ENCODE assay signal across 11 mouse cellular contexts in genomic region chr12:112927265-112927664, GRCm38 (mm10). TPM values are rescaled to one million over a fixed set of nuclear protein-coding genes. Genes with fewer than 3 reads are reported as not detected.
A peak's percentile ranks its signal among the peaks of the same experiment; 100 is the strongest.
DNase-seq lines count a peak whose midpoint lies in the region; ATAC-seq and TF ChIP-seq lines count a peak whose summit lies in the region.
"Had no signal": no experiment of that assay in that cellular context is flagged by ENCODE, and none has a peak within 500 bp of the region (broad histone marks: within the 10 kb centered on the region; RNA-seq: fewer than 3 reads in every experiment).

No protein-coding gene starts in this region.

- no peak for DNase-seq in gastrocnemius, adult 2 months
- no peak for DNase-seq in gastrocnemius, postnatal 25 days
- DNase-seq in midbrain, embryonic 11.5 days (ENCODE audit: low spot score, missing footprints) = peak; percentile 86
- peak; percentile 53 for DNase-seq in urinary bladder, adult 2 months (ENCODE audit: low spot score)
- no peak for DNase-seq in ovary, adult 18-20 months (ENCODE audit: low spot score)
- DNase-seq: gastrocnemius, postnatal 36 days; kidney, adult 9 months; liver, embryonic 13.5 days had no signal

- no peaks in the 10 kb centered on the region for H3K9me3 ChIP-seq in megakaryocyte, embryonic 14.5 days
- no peaks in the 10 kb centered on the region for H3K9me3 ChIP-seq in midbrain, embryonic 11.5 days (ENCODE audit: control insufficient read depth, low read length)
- H3K9me3 ChIP-seq: liver, embryonic 13.5 days had no signal

- TF ChIP-seq CTCF in gastrocnemius, adult 2 months (IDR thresholded peaks at IDR 0.05) = no peak

- peaks cover 82% of the 10 kb centered on the region for H3K27me3 ChIP-seq in megakaryocyte, embryonic 14.5 days (replicated peaks)
- peaks cover 43% of the 10 kb centered on the region for H3K27me3 ChIP-seq in midbrain, embryonic 11.5 days (ENCODE audit: control insufficient read depth, insufficient read depth, low read length)

- peak overlapping the region; percentile 35; the same call in 1 of the 2 replicates for H3K27ac ChIP-seq in gastrocnemius, adult 2 months
- no peak overlapping the region for H3K27ac ChIP-seq in midbrain, embryonic 11.5 days (ENCODE audit: low read depth, low read length)
- H3K27ac ChIP-seq: liver, embryonic 13.5 days had no signal

- H3K9ac ChIP-seq in midbrain, embryonic 11.5 days (ENCODE audit: low read length) = no peak overlapping the region
- H3K9ac ChIP-seq: liver, embryonic 13.5 days had no signal

- peak overlapping the region; percentile 84 for H3K4me3 ChIP-seq in gastrocnemius, adult 2 months
- H3K4me3 ChIP-seq in megakaryocyte, embryonic 14.5 days (replicated peaks) = peak overlapping the region; percentile 23
- no peak overlapping the region for H3K4me3 ChIP-seq in midbrain, embryonic 11.5 days (ENCODE audit: low read depth, low read length)
- H3K4me3 ChIP-seq: liver, embryonic 13.5 days had no signal

- peaks cover 6% of the 10 kb centered on the region for H3K36me3 ChIP-seq in megakaryocyte, embryonic 14.5 days (replicated peaks; ENCODE audit: low read length)
- H3K36me3 ChIP-seq in midbrain, embryonic 11.5 days (ENCODE audit: control insufficient read depth, insufficient read depth, low read length) = no peaks in the 10 kb centered on the region
- H3K36me3 ChIP-seq: liver, embryonic 13.5 days had no signal

- WGBS in midbrain, embryonic 11.5 days = 72% methylated on average over 14 of the region's 14 CpGs

- intact Hi-C loops in gastrocnemius, adult 2 months (cut with DNase I) = no loop called here

- H3K4me2 ChIP-seq in midbrain, embryonic 11.5 days = no peak overlapping the region
- H3K4me2 ChIP-seq: liver, embryonic 13.5 days had no signal

- no peak for ATAC-seq in megakaryocyte, adult 5-6 weeks (ENCODE audit: poor library complexity, severe bottlenecking)
- ATAC-seq in midbrain, embryonic 11.5 days (ENCODE audit: low FRiP score) = no peak
- no peak for ATAC-seq in inflammation-experienced regulatory T-cells, adult 6 months

- H3K4me1 ChIP-seq in megakaryocyte, embryonic 14.5 days = peaks cover 80% of the 10 kb centered on the region
- H3K4me1 ChIP-seq in midbrain, embryonic 11.5 days (ENCODE audit: control insufficient read depth, insufficient read depth, low read length) = peaks cover 19% of the 10 kb centered on the region

RNA-seq across cellular contexts. Expression of gene Jag2, which starts 2.3 kb away (rescaled TPM):
- 10 to 100 TPM; 20.3 to 30.2 TPM for total RNA-seq in gastrocnemius, adult 2 months (2021)
- 10 to 100 TPM; 20.4 to 21.8 TPM for total RNA-seq in gastrocnemius, postnatal 25 days (2021)
- 4.8 and 14.7 TPM in 2 replicates for polyA plus RNA-seq in megakaryocyte, embryonic 14.5 days (2012; ENCODE audit: insufficient read depth, low replicate concordance)
- 0.36 and 1.3 TPM in 2 replicates for total RNA-seq in megakaryocyte, adult 5-6 weeks (2015)
- total RNA-seq in megakaryocyte, adult 5-6 weeks (2017) = not detected in 2 replicates
- polyA plus RNA-seq in midbrain, embryonic 11.5 days (2014; fragmentation: Nextera tagmentation; extraction: Ambion mirVana) = 3.0 and 3.2 TPM in 2 replicates
- polyA plus RNA-seq in urinary bladder, adult 2 months (2012; rRNA removed) = 42.7 and 62.7 TPM in 2 replicates
- under 1 TPM; 0.39 to 0.59 (median 0.50) TPM for polyA plus RNA-seq in inflammation-experienced regulatory T-cells, adult 6 months (2017; shearing (Covaris generic))

RNA-seq across cellular contexts. Expression of gene Nudt14, which starts 14.7 kb away (rescaled TPM):
- total RNA-seq in gastrocnemius, adult 2 months (2021) = 1 to 10 TPM; 5.4 to 7.9 TPM
- 1 to 10 TPM; 8.7 to 9.1 TPM for total RNA-seq in gastrocnemius, postnatal 25 days (2021)
- 14.1 and 42.5 TPM in 2 replicates for polyA plus RNA-seq in megakaryocyte, embryonic 14.5 days (2012; ENCODE audit: insufficient read depth, low replicate concordance)
- total RNA-seq in megakaryocyte, adult 5-6 weeks (2015) = 9.7 and 10.5 TPM in 2 replicates
- total RNA-seq in megakaryocyte, adult 5-6 weeks (2017) = 11.4 and 11.9 TPM in 2 replicates
- polyA plus RNA-seq in midbrain, embryonic 11.5 days (2014; fragmentation: Nextera tagmentation; extraction: Ambion mirVana) = 54.0 and 61.7 TPM in 2 replicates
- 42.4 and 54.6 TPM in 2 replicates for polyA plus RNA-seq in urinary bladder, adult 2 months (2012; rRNA removed)
- polyA plus RNA-seq in inflammation-experienced regulatory T-cells, adult 6 months (2017; shearing (Covaris generic)) = 10 to 100 TPM; 33.0 to 42.6 (median 40.7) TPM

RNA-seq across cellular contexts. Expression of gene Btbd6, which starts 49.0 kb away (rescaled TPM):
- 10 to 100 TPM; 13.3 to 20.6 TPM for total RNA-seq in gastrocnemius, adult 2 months (2021)
- 10 to 100 TPM; 12.6 to 13.1 TPM for total RNA-seq in gastrocnemius, postnatal 25 days (2021)
- 25.3 and 64.2 TPM in 2 replicates for polyA plus RNA-seq in megakaryocyte, embryonic 14.5 days (2012; ENCODE audit: insufficient read depth, low replicate concordance)
- 4.2 and 5.9 TPM in 2 replicates for total RNA-seq in megakaryocyte, adult 5-6 weeks (2015)
- 2.4 and 4.0 TPM in 2 replicates for total RNA-seq in megakaryocyte, adult 5-6 weeks (2017)
- polyA plus RNA-seq in midbrain, embryonic 11.5 days (2014; fragmentation: Nextera tagmentation; extraction: Ambion mirVana) = 17.5 and 19.2 TPM in 2 replicates
- 23.9 and 26.8 TPM in 2 replicates for polyA plus RNA-seq in urinary bladder, adult 2 months (2012; rRNA removed)
- 1 to 10 TPM; 7.2 to 8.8 (median 7.3) TPM for polyA plus RNA-seq in inflammation-experienced regulatory T-cells, adult 6 months (2017; shearing (Covaris generic))

RNA-seq across cellular contexts. Expression of gene Gpr132, which starts 59.2 kb away (rescaled TPM):
- total RNA-seq in gastrocnemius, adult 2 months (2021) = under 1 TPM in 1 of 2 experiments, not detected in 1; 0.14 TPM
- total RNA-seq in gastrocnemius, postnatal 25 days (2021) = under 1 TPM in 1 of 2 experiments, not detected in 1; 0.11 TPM
- 1.2 TPM in 1 of 2 replicates, not detected in the other for polyA plus RNA-seq in megakaryocyte, embryonic 14.5 days (2012; ENCODE audit: insufficient read depth, low replicate concordance)
- total RNA-seq in megakaryocyte, adult 5-6 weeks (2015) = 20.0 and 25.8 TPM in 2 replicates
- 7.6 and 10.7 TPM in 2 replicates for total RNA-seq in megakaryocyte, adult 5-6 weeks (2017)
- polyA plus RNA-seq in midbrain, embryonic 11.5 days (2014; fragmentation: Nextera tagmentation; extraction: Ambion mirVana) = not detected in 2 replicates
- 3.4 and 4.1 TPM in 2 replicates for polyA plus RNA-seq in urinary bladder, adult 2 months (2012; rRNA removed)
- 10 to 100 TPM; 71.4 to 79.0 (median 77.8) TPM for polyA plus RNA-seq in inflammation-experienced regulatory T-cells, adult 6 months (2017; shearing (Covaris generic))

Comparison
In these comparisons a context has a peak if more than half of its experiments do, and no peak if none do; other contexts are left out.
1. DNase-seq: peak in midbrain, embryonic 11.5 days (single experiment) and urinary bladder, adult 2 months (single experiment); none in gastrocnemius, adult 2 months (single experiment), gastrocnemius, postnatal 25 days (single experiment) and ovary, adult 18-20 months (single experiment).